Mouse (Mus musculus) kidney, postnatal 25 days (tissue): ENCODE data around the gene Pgghg.
A peak's percentile ranks its signal among the peaks of the same experiment; 100 is the strongest.

Experiments used
- DNase-seq, 2 experiments: peaks; one replicate each; pipeline ENCODE4 v3.0.0; 2021; ENCODE audit warnings: mixed read lengths in 2 of 2

Gene Pgghg

DNA sequence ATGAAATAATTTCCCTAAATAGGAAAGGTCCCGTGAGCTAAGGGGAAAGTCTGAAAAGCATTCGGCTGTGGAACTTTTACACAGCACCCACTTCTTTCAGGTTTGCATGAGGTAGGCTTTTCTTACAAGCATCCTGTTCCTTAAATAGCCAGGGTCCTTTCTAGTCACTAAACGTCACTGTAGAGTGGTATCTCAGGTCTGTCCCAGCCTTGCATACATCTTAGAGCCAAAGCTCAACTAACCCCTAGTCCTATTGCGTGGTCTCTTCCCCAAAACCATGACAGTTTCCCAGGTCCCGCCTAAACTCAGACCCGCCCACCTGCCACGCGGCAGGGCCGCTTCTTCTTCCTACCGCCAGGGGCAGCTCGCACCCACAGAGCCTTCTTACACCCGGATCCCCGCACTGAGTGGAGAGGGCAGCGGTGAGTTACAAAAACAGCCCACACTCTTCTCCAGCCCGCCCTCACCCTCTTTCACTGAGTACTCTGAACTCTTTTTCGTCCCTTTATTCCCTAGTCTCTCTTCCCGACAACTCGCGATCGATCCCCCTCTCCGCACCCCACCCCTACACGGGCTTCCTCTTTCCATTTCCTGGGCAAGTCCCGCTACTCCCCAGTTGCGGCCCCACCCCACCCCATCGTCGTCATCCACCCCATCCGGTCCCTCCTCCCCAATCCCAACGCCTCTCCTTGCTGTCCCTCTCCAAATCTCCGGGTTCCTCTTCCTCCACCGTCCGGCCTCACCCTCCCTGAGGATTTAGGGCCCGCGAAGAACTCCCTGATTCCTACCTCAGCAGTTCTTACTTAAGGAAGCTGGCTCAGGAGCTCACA is at the start of gene Pgghg:
Gene Pgghg (plus strand): TSS at position 170 of the 830 bp plus-strand sequence.
- peak; percentile 88 to 95 for DNase-seq

DNA sequence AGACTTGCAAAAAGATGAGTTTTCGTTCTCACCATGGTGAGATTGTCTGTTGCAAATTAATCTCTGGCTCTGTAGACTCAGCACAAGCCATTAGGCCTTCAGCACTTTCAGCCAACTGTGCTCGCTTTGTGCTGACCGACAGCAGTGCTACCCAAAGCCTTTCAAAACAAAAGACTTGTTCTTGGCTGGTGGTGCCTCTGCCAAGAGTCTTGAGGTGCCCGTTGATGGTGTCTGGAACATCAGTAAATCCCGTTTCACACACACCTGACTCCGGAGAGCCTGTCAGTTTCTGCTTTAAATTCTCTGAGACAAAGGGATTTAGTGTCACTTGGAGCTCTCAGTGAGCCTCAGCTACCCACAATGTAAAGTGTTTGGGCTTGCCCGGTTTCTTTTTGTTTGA is 47.2 kb upstream of the Pgghg start:
- peak in 1 of 2 experiments; percentile 8 for DNase-seq

DNA sequence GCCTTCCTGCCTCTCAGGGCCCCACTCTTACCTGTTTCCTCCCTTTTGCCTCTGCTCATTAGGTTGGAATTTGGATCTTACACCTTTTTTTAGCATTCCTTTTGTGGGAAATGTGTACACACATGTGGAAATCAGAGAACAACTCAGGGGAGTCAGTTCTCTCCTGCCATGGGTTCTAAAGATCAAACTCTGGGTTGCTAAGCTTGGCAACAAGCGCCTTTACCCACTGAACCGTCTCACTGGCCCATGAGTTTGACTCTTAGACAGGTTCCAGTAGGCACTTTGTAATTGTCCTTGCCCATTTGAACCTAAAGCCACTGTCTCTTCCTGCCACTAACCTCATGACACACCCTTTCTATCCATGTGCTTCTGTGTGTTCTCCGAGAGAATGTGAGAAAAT is 46.6 kb upstream of the Pgghg start:
- no peak for DNase-seq

DNA sequence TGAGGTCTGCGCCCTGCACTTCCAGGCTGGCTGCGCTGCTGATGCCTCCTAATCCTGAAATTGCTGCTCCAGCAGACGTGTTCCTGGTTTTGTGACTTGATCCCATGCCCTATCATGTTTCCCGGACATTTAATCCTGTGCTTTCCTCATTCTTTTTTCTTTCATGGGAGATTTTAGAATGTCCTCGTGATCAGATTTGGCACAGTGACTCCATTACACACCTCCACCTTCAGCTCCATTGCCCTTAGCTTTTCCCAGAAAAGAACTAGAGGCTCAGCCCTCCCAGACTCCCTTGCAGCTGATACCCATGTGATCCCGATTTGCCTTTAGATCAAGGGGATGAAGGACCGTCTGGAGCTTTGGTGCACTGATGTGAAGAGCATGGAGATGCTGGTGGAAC is 43.3 kb upstream of the Pgghg start:
- DNase-seq, result no peak

DNA sequence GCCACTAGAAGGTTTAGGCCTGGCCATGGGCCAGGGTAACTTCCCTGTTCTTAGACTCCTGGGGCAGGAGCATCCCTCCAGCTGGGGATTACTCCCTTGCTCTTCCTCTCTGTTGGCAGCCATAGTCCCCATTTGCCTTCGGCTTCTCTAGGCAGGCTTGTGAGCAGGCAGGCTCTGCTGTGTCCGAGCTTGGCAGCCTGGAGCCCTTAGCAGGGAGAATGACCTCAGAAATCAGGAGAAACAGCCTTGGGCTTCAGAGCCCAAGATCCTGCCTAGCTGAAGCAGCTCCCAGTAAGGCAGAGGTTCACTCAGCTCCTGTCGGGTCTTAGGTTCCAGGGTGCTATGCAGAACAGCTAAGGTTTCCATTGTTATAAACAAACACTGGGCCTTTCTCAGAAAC is 42.1 kb upstream of the Pgghg start:
- DNase-seq, result no peak

DNA sequence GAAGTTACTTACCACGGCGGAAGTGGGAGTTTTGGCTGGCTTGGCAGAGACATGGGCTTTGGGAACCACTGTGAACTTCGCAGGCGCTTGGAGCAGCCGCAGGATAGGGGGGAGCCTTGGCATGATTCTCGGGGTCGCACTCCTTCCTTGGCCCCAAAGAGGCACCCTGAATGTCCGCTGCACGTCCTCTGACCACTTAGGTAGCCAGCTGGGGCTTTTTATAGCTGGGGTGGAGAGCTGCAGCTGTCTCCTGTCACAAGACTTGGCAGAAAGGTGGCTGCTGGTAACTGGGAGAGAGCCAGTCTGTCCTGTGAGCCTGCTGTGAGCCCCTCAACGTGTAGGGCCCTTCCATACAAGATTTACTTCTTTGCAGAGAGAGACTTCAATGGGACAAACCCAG is 41.0 kb upstream of the Pgghg start, which contains the start of gene Cox8b:
Gene Cox8b (minus strand): TSS at position 227 of the 400 bp plus-strand sequence.
- DNase-seq, result no peak

DNA sequence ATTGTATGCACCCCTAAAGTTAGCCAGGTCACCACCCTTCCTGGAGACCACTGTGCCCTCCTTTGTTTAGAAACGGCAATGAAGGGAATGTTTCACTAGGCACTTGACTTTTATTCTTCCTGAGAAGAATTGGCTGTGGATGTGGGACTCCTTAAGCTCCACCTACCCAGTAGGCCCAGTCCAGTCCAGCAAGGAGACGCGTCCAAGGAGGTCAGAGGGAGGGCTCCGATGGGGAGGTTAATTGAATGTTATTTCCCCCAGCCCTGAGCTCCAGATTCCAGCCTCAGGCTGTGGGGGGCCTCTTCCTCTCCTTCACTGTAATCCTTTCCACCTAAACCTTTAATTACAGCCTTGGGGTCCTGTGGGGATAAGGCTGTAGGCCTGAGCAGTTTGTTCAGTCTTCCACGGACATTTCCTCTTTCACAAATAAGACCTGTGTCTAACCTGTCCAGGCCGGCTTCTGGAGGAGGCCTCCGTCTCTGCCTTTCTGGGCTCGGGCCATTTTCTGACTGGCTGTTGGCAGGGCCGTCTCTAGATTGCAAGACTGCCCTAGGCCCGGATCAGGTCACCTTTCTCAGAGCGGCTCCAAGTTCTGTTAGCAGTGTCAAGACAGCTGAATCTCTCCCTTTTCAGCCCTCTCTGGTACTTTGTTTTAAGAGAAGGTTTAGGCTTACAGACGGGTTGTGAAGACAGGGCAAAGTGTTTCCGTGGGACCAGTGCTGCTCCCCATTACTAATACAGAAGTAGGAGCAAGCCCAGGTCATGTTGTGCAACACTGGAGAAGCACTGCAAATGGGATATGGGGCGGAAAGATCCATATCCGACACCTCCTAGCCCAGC is 38.9 kb upstream of the Pgghg start:
- DNase-seq, result peak in 1 of 2 experiments; percentile 58

DNA sequence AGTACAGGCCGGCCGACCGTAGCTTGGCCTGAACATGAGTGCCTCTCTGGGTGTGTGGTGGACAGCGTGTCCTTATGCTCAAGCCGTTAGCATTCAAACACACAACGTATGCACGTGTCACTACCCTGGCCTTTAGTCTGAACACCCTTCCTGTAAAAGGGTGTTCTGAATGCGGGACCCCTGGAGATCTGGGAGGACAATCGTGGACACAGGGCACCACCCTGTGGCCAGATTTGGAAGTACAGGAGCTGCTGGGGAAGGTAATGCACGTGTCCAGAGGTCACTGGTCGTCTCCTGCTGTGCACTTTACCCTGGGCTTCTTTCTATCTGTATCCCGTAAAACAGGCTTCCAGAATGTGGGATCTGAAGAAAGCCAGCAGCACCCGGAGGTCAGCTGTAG is 38.0 kb upstream of the Pgghg start:
- DNase-seq, result peak; percentile 80 to 90

DNA sequence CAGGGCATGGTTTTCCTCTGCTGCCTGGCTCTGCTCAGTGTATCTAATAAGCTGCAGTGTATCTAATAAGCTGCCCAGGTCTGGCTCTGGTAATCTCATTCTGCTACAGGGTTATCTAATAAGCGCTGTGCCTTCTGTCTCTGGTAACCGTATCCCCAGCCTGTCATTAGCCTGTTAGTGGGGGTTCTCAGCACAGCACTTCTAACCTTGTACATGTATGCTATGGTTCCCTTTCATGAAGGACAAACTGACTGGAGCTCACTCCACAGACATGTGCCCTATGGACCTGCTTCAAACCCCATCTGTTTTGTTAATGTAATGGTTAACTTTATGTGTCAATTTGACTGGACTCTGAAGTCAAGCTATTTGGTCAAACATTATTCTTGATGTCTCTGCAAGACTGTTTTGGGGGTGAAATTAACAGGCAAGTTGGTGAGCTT is 35.5 kb upstream of the Pgghg start:
- peak in 1 of 2 experiments; percentile 54 for DNase-seq

DNA sequence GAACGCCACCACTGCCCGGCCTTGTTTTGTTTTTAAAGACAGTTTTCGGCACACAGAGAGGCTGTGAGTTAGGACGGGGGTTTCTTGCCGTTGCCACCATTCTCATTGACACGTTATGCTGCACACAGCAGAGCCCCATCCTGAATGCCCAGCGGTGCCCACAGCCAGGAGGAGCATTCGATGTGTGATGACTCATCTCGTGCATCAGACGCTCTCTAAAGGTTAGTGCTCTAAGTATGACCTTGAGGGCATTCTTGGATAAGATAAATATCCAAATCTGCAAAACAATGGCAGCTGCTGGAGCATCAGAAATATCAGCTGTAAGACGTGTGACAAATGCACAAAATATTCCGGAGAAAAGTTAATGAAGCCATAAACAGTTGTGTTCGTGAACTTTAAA is 34.1 kb upstream of the Pgghg start:
- DNase-seq, result no peak

DNA sequence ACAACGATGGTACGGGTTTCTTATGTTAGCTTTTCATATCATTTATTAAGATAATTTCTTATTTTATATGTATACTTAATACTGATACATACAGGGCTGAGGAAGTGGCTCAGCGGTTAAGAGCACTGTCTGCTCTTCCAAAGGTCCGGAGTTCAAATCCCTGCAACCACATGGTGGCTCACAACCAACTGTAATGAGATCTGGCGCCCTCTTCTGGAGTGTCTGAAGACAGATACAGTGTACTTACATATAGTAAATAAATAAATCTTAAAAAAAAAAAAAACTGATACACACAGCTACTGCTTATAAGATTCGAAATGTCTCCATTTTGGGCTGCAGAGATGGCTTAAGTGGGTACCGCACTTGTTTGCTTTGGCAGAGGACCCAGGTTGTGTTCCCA is 33.5 kb upstream of the Pgghg start:
- DNase-seq, result no peak

DNA sequence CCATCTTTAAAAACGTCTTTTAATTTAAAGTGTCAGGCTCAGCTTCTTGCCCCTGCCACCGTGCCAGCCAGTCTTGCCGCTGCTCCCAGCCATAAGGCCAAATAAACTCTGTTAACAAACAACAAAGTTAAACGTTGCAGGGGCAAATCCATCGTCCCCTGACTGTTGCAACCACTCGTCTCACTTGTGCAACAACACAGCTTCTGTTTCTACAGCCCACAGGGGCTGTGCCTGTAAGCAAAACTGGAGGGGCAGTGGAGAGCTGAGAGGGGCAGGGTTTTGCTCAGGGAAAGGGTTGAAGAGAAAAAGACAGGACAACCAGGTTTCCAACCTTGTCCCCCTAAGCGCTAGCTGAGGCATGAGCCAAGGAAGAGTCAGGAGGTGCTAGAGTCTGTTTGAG is 33.0 kb upstream of the Pgghg start:
- no peak for DNase-seq

DNA sequence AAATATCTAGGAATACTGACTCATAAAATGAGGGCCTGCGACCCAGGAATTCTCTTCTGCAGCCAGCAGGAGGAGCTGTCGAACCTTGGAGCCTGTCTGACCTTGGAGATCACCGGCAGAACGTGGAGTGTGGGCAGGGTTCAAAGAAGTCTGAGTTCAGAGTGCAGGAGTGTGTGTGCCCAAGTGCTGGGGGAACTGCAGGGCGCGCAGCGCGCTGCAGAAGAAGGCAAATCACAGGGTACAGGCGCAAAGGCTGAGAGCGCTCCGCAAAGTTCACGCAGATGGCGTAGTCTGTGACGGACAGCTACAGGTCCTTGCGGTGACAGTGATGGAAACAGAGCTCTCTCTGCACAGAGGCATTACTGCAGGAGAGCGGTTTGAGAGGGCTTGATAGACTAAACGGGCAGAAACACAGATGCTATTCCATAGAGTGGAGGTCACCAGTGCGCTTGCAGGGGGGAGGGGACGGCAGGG is 32.5 kb upstream of the Pgghg start:
- peak; percentile 88 to 91 for DNase-seq

DNA sequence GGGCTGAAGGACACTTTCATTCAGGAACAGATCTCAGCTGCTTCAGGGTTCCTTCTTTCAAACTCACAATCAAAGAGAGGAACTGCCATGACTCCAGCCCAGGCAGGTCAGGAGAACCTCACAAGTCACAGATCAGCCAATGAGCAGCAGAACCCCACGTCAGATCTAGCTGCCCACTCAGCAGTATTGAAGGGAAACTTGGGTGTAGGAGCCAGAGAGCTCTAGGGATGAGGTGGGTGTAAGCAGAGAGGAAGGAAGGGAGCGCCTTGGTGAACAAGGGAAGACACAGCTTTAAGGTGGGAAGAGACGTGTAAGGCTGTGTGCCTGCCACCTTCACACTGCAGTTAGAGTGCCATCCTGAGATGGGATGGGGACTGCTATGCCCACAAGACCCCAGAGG is 28.9 kb upstream of the Pgghg start:
- DNase-seq, result peak in 1 of 2 experiments; percentile 26

DNA sequence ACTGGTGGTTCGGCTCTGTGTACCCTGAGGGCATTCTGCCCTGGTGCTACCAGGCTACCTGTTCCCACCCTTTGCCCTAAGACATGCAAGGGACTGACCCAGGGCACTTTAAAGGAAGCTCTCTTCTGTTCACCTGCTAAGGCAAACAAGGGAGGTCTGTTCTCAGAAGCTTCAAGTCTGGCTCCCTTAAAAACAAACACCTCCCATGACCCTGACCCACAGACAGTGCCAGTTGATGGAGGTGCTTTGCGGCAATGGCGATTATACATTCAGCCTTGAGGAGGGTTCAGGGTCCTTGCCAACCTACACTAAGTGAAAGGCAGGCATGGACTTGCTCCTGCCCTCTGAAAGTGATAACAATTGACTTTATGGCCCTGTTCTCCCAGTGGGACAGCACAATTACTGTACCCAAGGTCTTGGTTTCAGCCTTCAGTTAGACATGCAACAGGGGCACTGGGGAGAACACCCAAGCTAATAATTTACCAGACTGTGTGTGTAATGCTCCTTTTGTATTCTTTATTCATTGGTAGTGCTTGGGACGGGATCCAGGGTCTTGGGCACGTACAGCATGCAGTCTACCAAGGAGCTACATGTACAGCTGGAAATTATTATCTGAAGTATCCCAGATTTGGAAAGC is 28.2 kb upstream of the Pgghg start:
- DNase-seq, result peak; percentile 61 to 62

DNA sequence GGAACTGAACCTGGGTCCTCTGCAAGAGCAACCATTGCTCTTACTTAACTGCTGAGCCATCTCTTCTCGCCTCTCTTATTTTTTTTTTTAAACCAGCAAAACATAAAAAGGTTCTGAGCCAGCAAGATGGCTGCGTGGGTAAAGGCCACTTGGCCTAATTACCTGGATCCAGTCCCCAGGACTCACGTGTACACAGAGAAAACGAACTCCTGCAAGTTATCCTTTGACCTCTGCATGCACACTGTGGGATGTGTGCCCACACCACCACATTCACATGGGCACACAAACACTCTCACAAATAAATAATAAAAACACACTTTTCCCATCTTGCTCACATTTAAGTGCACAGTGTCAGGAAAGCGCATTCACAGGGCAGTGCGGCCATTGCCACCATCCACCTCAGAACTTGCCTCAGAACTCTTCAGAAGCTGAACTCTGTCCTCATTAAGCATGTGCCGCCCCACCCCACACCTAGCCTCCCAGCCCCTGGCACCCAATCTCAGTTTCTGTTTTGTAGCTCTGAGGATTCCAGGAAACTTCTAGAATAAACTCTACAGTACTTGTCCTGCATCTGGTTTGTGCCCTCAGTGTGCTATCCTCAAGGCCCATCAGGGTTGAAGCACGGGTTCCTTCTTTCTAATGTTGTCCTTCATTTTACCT is 27.0 kb upstream of the Pgghg start:
- peak; percentile 71 to 81 for DNase-seq

DNA sequence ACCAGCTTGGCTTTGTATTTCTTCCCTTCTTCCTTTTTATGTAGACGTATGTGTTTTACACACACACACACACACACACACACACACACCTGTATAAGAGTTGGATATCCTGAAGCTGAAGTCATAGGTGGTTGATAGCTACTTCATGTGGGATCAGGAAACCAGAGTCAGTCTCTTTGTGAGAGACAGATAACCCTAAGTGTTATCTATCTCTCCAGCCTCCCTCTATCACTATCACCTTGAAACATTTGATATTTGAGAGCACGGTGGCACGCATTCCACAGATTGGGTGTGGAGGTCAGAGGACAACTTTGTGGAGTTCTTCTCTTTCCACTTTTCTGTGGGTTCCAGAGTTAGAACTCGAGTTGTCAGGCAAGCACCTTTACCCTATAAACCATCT is 21.3 kb upstream of the Pgghg start:
- DNase-seq, result peak in 1 of 2 experiments; percentile 0

DNA sequence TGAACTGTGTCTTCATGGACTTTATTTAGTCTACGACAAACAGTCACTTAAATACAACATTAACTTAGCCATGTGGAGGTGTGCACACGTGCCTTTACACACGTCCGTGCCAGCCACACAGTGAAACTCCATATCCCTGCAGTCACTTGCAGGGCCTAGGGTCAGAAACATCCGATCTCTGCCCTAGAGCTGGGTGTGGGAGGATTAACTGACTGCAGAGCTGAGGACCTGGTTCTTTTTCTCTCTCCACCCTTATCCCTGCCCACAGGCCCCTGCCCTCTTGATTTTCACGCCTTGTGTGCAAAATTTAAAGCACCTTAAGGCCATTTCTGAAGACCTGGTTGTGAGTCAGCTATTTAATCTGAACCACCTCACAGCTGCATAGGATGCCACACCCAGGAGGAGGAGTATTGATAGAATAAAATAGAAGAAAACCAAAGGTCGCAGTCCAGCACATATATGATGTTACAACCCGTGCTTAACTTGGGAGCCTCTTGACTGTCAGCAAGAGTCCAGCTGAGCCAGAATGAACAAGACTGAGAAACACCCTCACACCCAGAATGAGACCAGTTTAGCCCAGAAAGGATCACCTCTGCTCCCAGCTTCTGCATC is 20.7 kb upstream of the Pgghg start, which contains the start of gene Nlrp6:
Gene Nlrp6 (plus strand): TSS at position 485 of the 612 bp plus-strand sequence.
- peak in 1 of 2 experiments; percentile 11 for DNase-seq

DNA sequence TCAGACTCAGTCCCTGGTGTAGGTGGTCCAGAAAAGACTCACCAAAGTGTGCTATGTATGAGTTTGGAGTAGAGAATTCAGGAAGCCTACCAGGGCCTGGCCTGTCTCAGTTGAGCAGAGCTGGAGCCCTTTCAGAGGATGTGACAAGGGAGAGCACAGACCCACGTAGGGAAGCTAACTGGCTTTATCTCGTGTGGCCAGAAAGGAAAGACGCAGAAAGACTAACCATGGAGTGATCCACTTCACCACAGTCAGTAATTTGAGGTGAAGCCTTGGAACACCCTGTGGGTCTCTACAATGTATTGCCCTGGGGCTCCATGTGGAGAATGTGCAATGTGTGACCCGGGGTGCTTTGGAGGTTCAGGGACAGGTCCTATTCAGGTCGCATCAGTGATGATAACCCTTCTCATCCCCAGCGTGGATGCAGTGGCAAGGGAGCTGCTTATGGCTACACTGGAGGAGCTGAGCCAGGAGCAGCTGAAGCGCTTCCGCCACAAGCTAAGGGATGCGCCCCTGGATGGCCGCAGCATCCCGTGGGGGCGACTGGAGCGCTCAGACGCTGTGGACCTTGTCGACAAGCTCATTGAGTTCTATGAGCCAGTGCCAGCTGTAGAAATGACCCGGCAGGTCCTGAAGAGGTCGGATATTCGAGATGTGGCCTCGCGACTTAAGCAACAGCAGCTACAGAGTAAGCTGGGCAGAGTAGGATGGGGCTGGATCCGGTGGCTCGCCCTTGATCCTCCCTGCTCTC is 19.8 kb upstream of the Pgghg start:
- DNase-seq, result peak; percentile 46 to 73

DNA sequence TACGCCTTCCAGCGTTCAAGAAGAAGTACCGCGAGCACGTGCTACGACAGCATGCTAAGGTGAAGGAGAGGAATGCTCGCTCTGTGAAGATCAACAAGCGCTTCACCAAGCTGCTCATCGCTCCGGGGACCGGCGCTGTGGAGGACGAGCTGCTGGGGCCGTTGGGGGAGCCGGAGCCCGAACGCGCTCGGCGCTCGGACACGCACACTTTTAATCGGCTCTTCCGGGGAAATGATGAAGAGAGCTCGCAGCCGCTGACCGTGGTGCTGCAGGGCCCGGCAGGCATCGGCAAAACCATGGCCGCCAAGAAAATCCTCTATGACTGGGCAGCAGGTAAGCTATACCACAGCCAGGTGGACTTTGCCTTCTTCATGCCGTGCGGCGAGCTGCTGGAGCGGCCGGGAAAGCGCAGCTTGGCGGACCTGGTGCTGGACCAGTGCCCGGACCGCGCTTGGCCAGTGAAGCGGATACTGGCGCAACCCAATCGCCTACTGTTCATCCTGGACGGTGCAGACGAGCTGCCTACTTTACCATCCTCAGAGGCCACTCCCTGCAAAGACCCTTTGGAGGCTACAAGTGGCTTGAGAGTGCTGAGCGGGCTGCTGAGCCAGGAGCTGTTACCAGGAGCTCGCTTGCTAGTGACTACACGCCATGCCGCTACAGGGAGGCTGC is 18.7 kb upstream of the Pgghg start:
- DNase-seq, result peak; percentile 92 to 95
